Mouse (Mus musculus): ENCODE data around the gene Slc22a30.
"Not testable (repeated sequence)": the region's sequence is repeated elsewhere in the genome, so short reads cannot be mapped to it uniquely, and the experiment has no call there.

The Slc22a30 gene

DNA sequence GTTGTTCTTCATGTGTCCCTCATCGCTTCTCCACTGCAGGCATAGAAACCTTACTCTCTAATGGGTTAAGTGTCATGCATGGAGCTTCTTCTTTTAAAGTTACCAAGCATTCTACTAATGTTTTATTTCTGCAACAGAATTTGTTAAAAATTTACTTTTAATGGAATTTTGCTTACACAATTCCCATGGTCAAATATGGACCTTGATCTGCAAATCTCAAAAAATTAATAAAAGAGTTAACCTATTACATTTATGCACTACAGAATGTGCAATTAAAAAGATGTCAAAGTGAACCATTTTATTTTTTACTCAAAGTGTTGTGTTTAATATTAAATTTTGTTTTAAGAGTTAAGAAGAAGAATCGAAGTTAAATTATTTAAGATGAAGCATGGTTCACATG lies at the start of gene Slc22a30:
Slc22a30 (minus strand) TSS at position 101 of the 400 bp plus-strand sequence.
- in situ Hi-C loops (cut with MboI, MseI), result not testable (repeated sequence)

GRCm38 (mm10) chr19:8448321-8448720 lies 43.4 kb upstream of the Slc22a30 start:
- in situ Hi-C loops (cut with MboI, MseI), result no loop called here

DNA sequence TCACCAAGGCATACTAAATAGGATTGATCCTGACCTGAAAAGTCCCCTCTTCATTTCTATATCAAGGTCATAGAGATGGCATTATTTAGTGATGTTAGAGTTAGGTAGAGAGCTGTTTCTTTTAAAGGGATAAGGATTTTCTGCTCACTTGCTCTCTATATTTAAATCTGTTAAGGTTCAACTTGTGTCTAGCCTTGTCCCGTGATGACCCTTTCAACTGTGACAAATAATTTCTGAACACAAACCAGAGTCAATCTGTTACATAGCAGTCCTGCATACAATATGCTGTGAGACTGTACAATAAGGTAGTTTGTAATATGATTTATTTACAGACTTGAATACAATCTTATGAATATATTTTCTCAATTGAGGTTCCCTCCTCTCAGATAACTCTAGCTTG lies 42.6 kb upstream of the Slc22a30 start:
- in situ Hi-C loops (cut with MboI, MseI), result no loop called here

GRCm38 (mm10) chr19:8431051-8431662 lies 26.2 kb upstream of the Slc22a30 start:
- in situ Hi-C loops (cut with MboI, MseI), result no loop called here

GRCm38 (mm10) chr19:8407290-8408021 lies 2.5 kb upstream of the Slc22a30 start:
- in situ Hi-C loops (cut with MboI, MseI), result not testable (repeated sequence)
